Mouse (Mus musculus) cortical plate, adult 2 months (tissue): ENCODE data around the gene Rln3. TPM values are rescaled to one million over a fixed set of nuclear protein-coding genes. Genes with fewer than 3 reads are reported as not detected.
A peak's percentile ranks its signal among the peaks of the same experiment; 100 is the strongest.

Experiments
- H3K27ac ChIP-seq: fragments of 200-500 bp; 2 replicates; pipeline ENCODE4 v1.5.1; 2012; ENCODE audit warnings: low read length, control low read depth, inconsistent platforms; ENCODE audit not compliant: insufficient read depth
- H3K4me1 ChIP-seq: fragments of 200-500 bp; 2 replicates; pipeline ENCODE4 v1.6.1; 2011; ENCODE audit warnings: low read length; ENCODE audit not compliant: control insufficient read depth, insufficient read depth
- H3K4me3 ChIP-seq: fragments of 200-500 bp; 2 replicates; pipeline ENCODE4 v1.5.1; 2011; ENCODE audit warnings: mild to moderate bottlenecking, low read length, control low read depth; ENCODE audit not compliant: insufficient read depth
- CTCF ChIP-seq: fragments of 200-500 bp; IDR thresholded peaks from 2 replicates; pipeline ENCODE4 v1.5.1; 2011; ENCODE audit warnings: mild to moderate bottlenecking, control low read depth, low read length; ENCODE audit not compliant: insufficient read depth; ENCODE audit errors: extremely low read depth
- POLR2A ChIP-seq: fragments of 200-500 bp; IDR thresholded peaks from 2 replicates; pipeline ENCODE4 v1.6.1; 2011; ENCODE audit warnings: mild to moderate bottlenecking, low read length, control low read depth; ENCODE audit not compliant: insufficient read depth; ENCODE audit errors: extremely low read depth
- polyA plus RNA-seq: library from polyadenylated mRNA; depleted of rRNA; stranded (reverse); fragments of >200 nt; gene quantifications from 2 replicates; pipeline ENCODE4 v1.2.3, GENCODE M21; 2012

Gene Rln3
- polyA plus RNA-seq, 1 experiment: not detected

- H3K4me3 ChIP-seq: peak overlapping the region; percentile 10
- TF ChIP-seq POLR2A: no peak
- TF ChIP-seq CTCF: no peak
These were observed 18.9 kb downstream of the Rln3 start for GRCm38 (mm10) chr8:84025863-84026262.

GRCm38 (mm10) chr8:84024171-84024570 lies 20.6 kb downstream of the Rln3 start:
- TF ChIP-seq POLR2A (no peak), CTCF (peak; percentile 32; the same call in 1 of the 2 replicates)
- H3K27ac ChIP-seq: no peak overlapping the region

More at GRCm38 (mm10) chr8:84025863-84026262, 18.9 kb downstream of the Rln3 start:
- Histone ChIP-seq H3K4me1 (no peaks in the 10 kb centered on the region), H3K27ac (no peak overlapping the region)

GRCm38 (mm10) chr8:84023631-84024030 lies 21.2 kb downstream of the Rln3 start:
- H3K27ac ChIP-seq: no peak overlapping the region
- no peaks in the 10 kb centered on the region for H3K4me1 ChIP-seq
- no peak overlapping the region for H3K4me3 ChIP-seq
- TF ChIP-seq CTCF (no peak), POLR2A (no peak)

More at GRCm38 (mm10) chr8:84024171-84024570, 20.6 kb downstream of the Rln3 start:
- H3K4me3 ChIP-seq: no peak overlapping the region
- no peaks in the 10 kb centered on the region for H3K4me1 ChIP-seq

GRCm38 (mm10) chr8:84023085-84023484 lies 21.7 kb downstream of the Rln3 start:
- Histone ChIP-seq H3K4me1 (no peaks in the 10 kb centered on the region), H3K4me3 (no peak overlapping the region), H3K27ac (no peak overlapping the region)
- TF ChIP-seq CTCF (no peak), POLR2A (no peak)

GRCm38 (mm10) chr8:84021569-84021968 lies 23.2 kb downstream of the Rln3 start:
- Histone ChIP-seq H3K4me3 (no peak overlapping the region), H3K27ac (no peak overlapping the region), H3K4me1 (no peaks in the 10 kb centered on the region)
- no peak for TF ChIP-seq POLR2A
- TF ChIP-seq CTCF: no peak

GRCm38 (mm10) chr8:84021096-84021495 lies 23.7 kb downstream of the Rln3 start, which contains the start of gene Palm3:
TSS of gene Palm3 (plus strand) at chr8:84021471.
- Histone ChIP-seq H3K4me3 (no peak within 1 kb of the TSS), H3K4me1 (no peaks in the 10 kb centered on the region), H3K27ac (no peak within 1 kb of the TSS)
- TF ChIP-seq CTCF (no peak), POLR2A (no peak)

GRCm38 (mm10) chr8:84019738-84020137 lies 25.1 kb downstream of the Rln3 start:
- no peak overlapping the region for H3K4me3 ChIP-seq
- no peaks in the 10 kb centered on the region for H3K4me1 ChIP-seq
- TF ChIP-seq CTCF: no peak
- no peak for TF ChIP-seq POLR2A
- H3K27ac ChIP-seq: no peak overlapping the region

GRCm38 (mm10) chr8:84015833-84016232 lies 29.0 kb downstream of the Rln3 start:
- no peak overlapping the region for H3K27ac ChIP-seq
- TF ChIP-seq CTCF (no peak), POLR2A (no peak)
- H3K4me3 ChIP-seq: no peak overlapping the region
- H3K4me1 ChIP-seq: no peaks in the 10 kb centered on the region; the same call in 1 of the 2 replicates

- H3K27ac ChIP-seq: no peak overlapping the region
- no peak overlapping the region for H3K4me3 ChIP-seq
- TF ChIP-seq CTCF (no peak), POLR2A (no peak)
- no peaks in the 10 kb centered on the region; the same call in 1 of the 2 replicates for H3K4me1 ChIP-seq
These were observed 32.2 kb downstream of the Rln3 start for GRCm38 (mm10) chr8:84012499-84013165.
